Mouse (Mus musculus): ENCODE data around the gene Tpsg1. TPM values are rescaled to one million over a fixed set of nuclear protein-coding genes. Genes with fewer than 3 reads are reported as not detected.

Gene Tpsg1
- polyA plus RNA-seq, 1 experiment from 2014 or later, result 0.43 TPM

Other genes with a start within 250 kb of the Tpsg1 start
- gene Ptx4, start 248.5 kb upstream of the Tpsg1 start, polyA plus RNA-seq (2016; fragmentation: Nextera tagmentation; extraction: Ambion mirVana), result not detected in 2 replicates
- gene Clcn7, start 235.9 kb upstream of the Tpsg1 start, polyA plus RNA-seq (2016; fragmentation: Nextera tagmentation; extraction: Ambion mirVana), result 22.4 and 25.1 TPM in 2 replicates
- not detected in 2 replicates for gene Ccdc154, start 206.8 kb upstream of the Tpsg1 start, polyA plus RNA-seq (2016; fragmentation: Nextera tagmentation; extraction: Ambion mirVana)
- not detected in 2 replicates for gene Gm38655, start 193.8 kb upstream of the Tpsg1 start, polyA plus RNA-seq (2016; fragmentation: Nextera tagmentation; extraction: Ambion mirVana)
- 34.1 and 36.2 TPM in 2 replicates for gene BC003965, start 184.7 kb upstream of the Tpsg1 start, polyA plus RNA-seq (2016; fragmentation: Nextera tagmentation; extraction: Ambion mirVana)
- gene Unkl, start 180.9 kb upstream of the Tpsg1 start, polyA plus RNA-seq (2016; fragmentation: Nextera tagmentation; extraction: Ambion mirVana), result 9.4 TPM in 2 replicates
- gene Gnptg, start 129.1 kb upstream of the Tpsg1 start, polyA plus RNA-seq (2016; fragmentation: Nextera tagmentation; extraction: Ambion mirVana), result 67.1 and 71.3 TPM in 2 replicates
- 66.7 and 67.0 TPM in 2 replicates for gene Tsr3, start 129.1 kb upstream of the Tpsg1 start, polyA plus RNA-seq (2016; fragmentation: Nextera tagmentation; extraction: Ambion mirVana)
- gene Baiap3, start 112.9 kb upstream of the Tpsg1 start, polyA plus RNA-seq (2016; fragmentation: Nextera tagmentation; extraction: Ambion mirVana), result 2.3 and 4.0 TPM in 2 replicates
- gene Ube2i, start 94.7 kb upstream of the Tpsg1 start, polyA plus RNA-seq (2016; fragmentation: Nextera tagmentation; extraction: Ambion mirVana), result 726 and 737 TPM in 2 replicates
- not detected in 2 replicates for gene Prss34, start 70.9 kb upstream of the Tpsg1 start, polyA plus RNA-seq (2016; fragmentation: Nextera tagmentation; extraction: Ambion mirVana)
- gene Prss28, start 60.6 kb upstream of the Tpsg1 start, polyA plus RNA-seq (2016; fragmentation: Nextera tagmentation; extraction: Ambion mirVana), result not detected in 2 replicates
- gene Prss29, start 50.6 kb upstream of the Tpsg1 start, polyA plus RNA-seq (2016; fragmentation: Nextera tagmentation; extraction: Ambion mirVana), result not detected in 2 replicates
- not detected in 2 replicates for gene Tpsab1, start 23.7 kb upstream of the Tpsg1 start, polyA plus RNA-seq (2016; fragmentation: Nextera tagmentation; extraction: Ambion mirVana)
- not detected in 2 replicates for gene Tpsb2, start 3.0 kb upstream of the Tpsg1 start, polyA plus RNA-seq (2016; fragmentation: Nextera tagmentation; extraction: Ambion mirVana)
- gene Cacna1h, start 64.5 kb downstream of the Tpsg1 start, polyA plus RNA-seq (2016; fragmentation: Nextera tagmentation; extraction: Ambion mirVana), result 13.0 and 15.2 TPM in 2 replicates
- gene Tekt4, start 85.3 kb downstream of the Tpsg1 start, polyA plus RNA-seq (2016; fragmentation: Nextera tagmentation; extraction: Ambion mirVana), result 0.38 and 0.51 TPM in 2 replicates
- 0.18 TPM in 1 of 2 replicates, not detected in the other for gene Sstr5, start 128.0 kb downstream of the Tpsg1 start, polyA plus RNA-seq (2016; fragmentation: Nextera tagmentation; extraction: Ambion mirVana)
- gene Sox8, start 201.4 kb downstream of the Tpsg1 start, polyA plus RNA-seq (2016; fragmentation: Nextera tagmentation; extraction: Ambion mirVana), result 8.1 and 9.5 TPM in 2 replicates
- gene Lmf1, start 209.8 kb downstream of the Tpsg1 start, polyA plus RNA-seq (2016; fragmentation: Nextera tagmentation; extraction: Ambion mirVana), result 25.2 and 25.8 TPM in 2 replicates

Measured in neural tube, embryonic 12.5 days (tissue).